Comparison of ENCODE assay signal across 9 mouse cellular contexts in the genomic region with DNA sequence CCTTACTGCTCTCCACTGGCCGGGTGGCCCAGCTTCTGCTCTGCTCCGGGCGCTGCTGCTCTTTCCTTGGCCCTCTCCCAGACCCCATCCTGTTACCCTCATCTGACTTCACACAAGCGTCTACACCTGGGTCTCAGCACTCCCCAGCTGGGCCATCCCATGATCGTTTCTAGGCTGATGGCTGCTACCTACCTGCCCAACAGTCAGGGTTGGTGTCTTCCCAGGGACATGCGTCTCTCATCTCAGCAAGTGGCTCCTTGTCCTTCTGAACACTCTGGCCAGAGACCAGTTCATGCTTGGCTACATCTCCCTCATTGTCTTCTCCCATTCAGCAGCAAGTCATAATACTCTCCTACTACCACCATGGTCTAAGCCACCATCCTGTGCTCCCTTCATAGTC. TPM values are rescaled to one million over a fixed set of nuclear protein-coding genes. Genes with fewer than 3 reads are reported as not detected.
DNase-seq lines count a peak whose midpoint lies in the region; ATAC-seq and TF ChIP-seq lines count a peak whose summit lies in the region.
"Had no signal": no experiment of that assay in that cellular context is flagged by ENCODE, and none has a peak within 500 bp of the region (broad histone marks: within the 10 kb centered on the region; RNA-seq: fewer than 3 reads in every experiment).

No protein-coding gene starts in this region.

- H3K27ac ChIP-seq in heart, adult 2 months = peak overlapping the region; percentile 97
- peak overlapping the region; percentile 98; the same call in 1 of the 2 replicates for H3K27ac ChIP-seq in forebrain, embryonic 15.5 days (replicated peaks)
- H3K27ac ChIP-seq in liver, embryonic 15.5 days (replicated peaks) = peak overlapping the region; percentile 99

- no peaks in the 10 kb centered on the region for H3K9me3 ChIP-seq in G1E (replicated peaks)
- no peaks in the 10 kb centered on the region for H3K9me3 ChIP-seq in forebrain, embryonic 15.5 days
- H3K9me3 ChIP-seq in liver, embryonic 15.5 days (replicated peaks) = no peaks in the 10 kb centered on the region

- no peak overlapping the region for H3K4me3 ChIP-seq in heart, adult 2 months
- peak overlapping the region; percentile 1; the same call in 1 of the 2 replicates for H3K4me3 ChIP-seq in G1E (ENCODE audit: low read depth, low read length)
- H3K4me3 ChIP-seq in forebrain, embryonic 15.5 days = peak overlapping the region; percentile 68
- peak overlapping the region; percentile 87 for H3K4me3 ChIP-seq in liver, embryonic 15.5 days (replicated peaks)

- no peak for TF ChIP-seq EP300 in heart, adult 2 months (IDR thresholded peaks at IDR 0.05; ENCODE audit: insufficient read depth, low read depth, low read length)

- TF ChIP-seq POLR2A in heart, adult 2 months (IDR thresholded peaks at IDR 0.05; ENCODE audit: insufficient read depth, low read depth, low read length) = no peak

- DNase-seq in heart, adult 2 months = no peak
- DNase-seq in heart, postnatal 14 days = no peak
- no peak for DNase-seq in G1E (ENCODE audit: low spot score)
- no peak for DNase-seq in natural killer cell, adult 2 months (ENCODE audit: low spot score in 2 of 2)

- 91% methylated on average over 6 of the region's 6 CpGs for WGBS in heart, adult 2 months
- 90% methylated on average over 6 of the region's 6 CpGs for WGBS in forebrain, embryonic 15.5 days
- WGBS in liver, embryonic 15.5 days (ENCODE audit: insufficient replicate concordance) = 88% methylated on average over 6 of the region's 6 CpGs

- TF ChIP-seq CTCF in heart, adult 2 months (IDR thresholded peaks at IDR 0.05) = no peak
- no peak for TF ChIP-seq CTCF in G1E (IDR thresholded peaks at IDR 0.05; ENCODE audit: low read depth, low read length)

- H3K36me3 ChIP-seq in heart, adult 2 months (ENCODE audit: control insufficient read depth, insufficient read depth, low read length) = no peaks in the 10 kb centered on the region
- peaks cover 50% of the 10 kb centered on the region for H3K36me3 ChIP-seq in G1E (replicated peaks)
- peaks cover 19% of the 10 kb centered on the region for H3K36me3 ChIP-seq in forebrain, embryonic 15.5 days
- H3K36me3 ChIP-seq in liver, embryonic 15.5 days (replicated peaks) = 0 out of 2 replicates have a peak, but pooled peaks cover 4% of the 10 kb centered on the region

- intact Hi-C loops in heart, adult 2 months (cut with DNase I) = loop anchor here (1.0 to 2.0 kb wide), 2 partner anchors 11 to 97 kb away; a partner anchor contains a TSS
- intact Hi-C loops in heart, postnatal 14 days (cut with DNase I) = loop anchor here (5.0 to 10.0 kb wide), 2 partner anchors 98 to 365 kb away; a partner anchor contains a TSS

- H3K9ac ChIP-seq in heart, adult 2 months (ENCODE audit: low read depth, low read length) = no peak overlapping the region
- 0 out of 2 replicates have a peak overlapping the region, but pooled peaks have one; percentile 93 for H3K9ac ChIP-seq in forebrain, embryonic 15.5 days (replicated peaks)
- H3K9ac ChIP-seq in liver, embryonic 15.5 days = peak overlapping the region; percentile 88; the same call in 1 of the 2 replicates

- peaks cover 1% of the 10 kb centered on the region; the same call in 1 of the 2 replicates for H3K4me1 ChIP-seq in heart, adult 2 months (ENCODE audit: control insufficient read depth, insufficient read depth, low read length)
- H3K4me1 ChIP-seq in G1E (ENCODE audit: insufficient read depth, low read depth, low read length) = peaks cover 34% of the 10 kb centered on the region
- peaks cover 15% of the 10 kb centered on the region for H3K4me1 ChIP-seq in forebrain, embryonic 15.5 days
- H3K4me1 ChIP-seq in liver, embryonic 15.5 days (replicated peaks) = peaks cover 29% of the 10 kb centered on the region

- no peaks in the 10 kb centered on the region for H3K27me3 ChIP-seq in heart, adult 2 months (ENCODE audit: control insufficient read depth, insufficient read depth, low read length)
- H3K27me3 ChIP-seq in G1E (ENCODE audit: insufficient read depth, low read length) = peaks cover 4% of the 10 kb centered on the region; the same call in 1 of the 2 replicates
- no peaks in the 10 kb centered on the region for H3K27me3 ChIP-seq in forebrain, embryonic 15.5 days
- H3K27me3 ChIP-seq in liver, embryonic 15.5 days = no peaks in the 10 kb centered on the region

- no peaks in the 10 kb centered on the region for H3K79me2 ChIP-seq in heart, adult 2 months (replicated peaks; ENCODE audit: control insufficient read depth, insufficient read depth, low read length)

- peak overlapping the region; percentile 88 for H3K4me2 ChIP-seq in forebrain, embryonic 15.5 days (replicated peaks)
- peak overlapping the region; percentile 99 for H3K4me2 ChIP-seq in liver, embryonic 15.5 days

- ATAC-seq in G1E (ENCODE audit: extremely low read depth, insufficient number of reproducible peaks, low FRiP score, poor library complexity, severe bottlenecking) = no peak
- ATAC-seq in forebrain, embryonic 15.5 days (replicated peaks) = no peak
- no peak for ATAC-seq in liver, embryonic 15.5 days (ENCODE audit: insufficient read depth)
- ATAC-seq in activated CD4-positive, CD25-positive, alpha-beta regulatory T cell, adult 4 months = no peak
- ATAC-seq in megakaryocyte-erythroid progenitor cell, adult 5-6 weeks (replicated peaks; ENCODE audit: low FRiP score, low TSS enrichment, poor library complexity, severe bottlenecking) = no peak

RNA-seq across cellular contexts. Expression of a gene that starts 1.1 kb away (rescaled TPM):
- total RNA-seq in heart, adult 2 months (2021) = 1 to 10 TPM in 1 of 2 experiments, under 1 TPM in 1; 0.98 to 1.6 TPM
- polyA plus RNA-seq in heart, adult 2 months (2012; rRNA removed) = 2.3 and 3.2 TPM in 2 replicates
- under 1 TPM; 0.46 to 0.88 TPM for total RNA-seq in heart, postnatal 14 days (2021)
- total RNA-seq in G1E (2014; fragmentation: Nextera tagmentation) = not detected in 2 replicates
- 0.33 TPM in 1 of 2 replicates, not detected in the other for total RNA-seq in G1E (2017)
- not detected in 2 replicates for polyA plus RNA-seq in G1E (2012)
- 0.13 TPM in 1 of 2 replicates, not detected in the other for polyA plus RNA-seq in forebrain, embryonic 15.5 days (2015; fragmentation: Nextera tagmentation; extraction: Ambion mirVana)
- polyA plus RNA-seq in liver, embryonic 15.5 days (2015; fragmentation: Nextera tagmentation; extraction: Ambion mirVana) = 0.17 and 0.44 TPM in 2 replicates
- polyA plus RNA-seq in activated CD4-positive, CD25-positive, alpha-beta regulatory T cell, adult 4 months (2017; shearing (Covaris generic)) = not detected
- total RNA-seq in megakaryocyte-erythroid progenitor cell, adult 5-6 weeks (2014; fragmentation: Nextera tagmentation) = 2.0 TPM in 1 of 2 replicates, not detected in the other
- 0.42 TPM in 1 of 2 replicates, not detected in the other for total RNA-seq in megakaryocyte-erythroid progenitor cell, adult 5-6 weeks (2017)

RNA-seq across cellular contexts. Expression of a gene that starts 1.6 kb away (rescaled TPM):
- total RNA-seq in heart, adult 2 months (2021) = 10 to 100 TPM; 62.1 to 72.9 TPM
- 153 and 155 TPM in 2 replicates for polyA plus RNA-seq in heart, adult 2 months (2012; rRNA removed)
- 10 to 100 TPM; 54.8 to 58.4 TPM for total RNA-seq in heart, postnatal 14 days (2021)
- total RNA-seq in G1E (2014; fragmentation: Nextera tagmentation) = 49.8 and 60.0 TPM in 2 replicates
- 28.5 and 29.2 TPM in 2 replicates for total RNA-seq in G1E (2017)
- polyA plus RNA-seq in G1E (2012) = 76.9 and 83.5 TPM in 2 replicates
- 84.4 and 90.1 TPM in 2 replicates for polyA plus RNA-seq in forebrain, embryonic 15.5 days (2015; fragmentation: Nextera tagmentation; extraction: Ambion mirVana)
- polyA plus RNA-seq in liver, embryonic 15.5 days (2015; fragmentation: Nextera tagmentation; extraction: Ambion mirVana) = 26.0 and 28.8 TPM in 2 replicates
- polyA plus RNA-seq in activated CD4-positive, CD25-positive, alpha-beta regulatory T cell, adult 4 months (2017; shearing (Covaris generic)) = 10 to 100 TPM; 16.9 to 20.1 TPM
- total RNA-seq in megakaryocyte-erythroid progenitor cell, adult 5-6 weeks (2014; fragmentation: Nextera tagmentation) = 43.2 and 45.4 TPM in 2 replicates
- 26.4 and 38.6 TPM in 2 replicates for total RNA-seq in megakaryocyte-erythroid progenitor cell, adult 5-6 weeks (2017)

RNA-seq across cellular contexts. Expression of a gene that starts 11.6 kb away (rescaled TPM):
- total RNA-seq in heart, adult 2 months (2021) = 10 to 100 TPM; 14.1 to 16.6 TPM
- 22.0 and 29.5 TPM in 2 replicates for polyA plus RNA-seq in heart, adult 2 months (2012; rRNA removed)
- 10 to 100 TPM; 12.2 to 14.7 TPM for total RNA-seq in heart, postnatal 14 days (2021)
- total RNA-seq in G1E (2014; fragmentation: Nextera tagmentation) (21.4 and 25.7 TPM in 2 replicates), G1E (2017) (13.2 and 15.3 TPM in 2 replicates)
- 70.1 and 84.0 TPM in 2 replicates for polyA plus RNA-seq in G1E (2012)
- polyA plus RNA-seq in forebrain, embryonic 15.5 days (2015; fragmentation: Nextera tagmentation; extraction: Ambion mirVana) = 43.1 and 45.6 TPM in 2 replicates
- 58.5 and 66.0 TPM in 2 replicates for polyA plus RNA-seq in liver, embryonic 15.5 days (2015; fragmentation: Nextera tagmentation; extraction: Ambion mirVana)
- 10 to 100 TPM; 17.4 to 25.2 TPM for polyA plus RNA-seq in activated CD4-positive, CD25-positive, alpha-beta regulatory T cell, adult 4 months (2017; shearing (Covaris generic))
- total RNA-seq in megakaryocyte-erythroid progenitor cell, adult 5-6 weeks (2014; fragmentation: Nextera tagmentation) = 15.2 and 24.6 TPM in 2 replicates
- total RNA-seq in megakaryocyte-erythroid progenitor cell, adult 5-6 weeks (2017) = 7.0 and 13.2 TPM in 2 replicates

RNA-seq across cellular contexts. Expression of a gene that starts 21.3 kb away (rescaled TPM):
- 10 to 100 TPM in 1 of 2 experiments, 1 to 10 TPM in 1; 8.7 to 10.3 TPM for total RNA-seq in heart, adult 2 months (2021)
- 13.1 and 15.4 TPM in 2 replicates for polyA plus RNA-seq in heart, adult 2 months (2012; rRNA removed)
- 1 to 10 TPM; 9.4 to 9.7 TPM for total RNA-seq in heart, postnatal 14 days (2021)
- total RNA-seq in G1E (2014; fragmentation: Nextera tagmentation) (7.9 and 10.1 TPM in 2 replicates), G1E (2017) (10.2 and 22.9 TPM in 2 replicates)
- polyA plus RNA-seq in G1E (2012) = 69.2 and 78.7 TPM in 2 replicates
- 53.5 and 56.5 TPM in 2 replicates for polyA plus RNA-seq in forebrain, embryonic 15.5 days (2015; fragmentation: Nextera tagmentation; extraction: Ambion mirVana)
- polyA plus RNA-seq in liver, embryonic 15.5 days (2015; fragmentation: Nextera tagmentation; extraction: Ambion mirVana) = 23.2 and 24.0 TPM in 2 replicates
- 1 to 10 TPM; 2.5 to 2.6 TPM for polyA plus RNA-seq in activated CD4-positive, CD25-positive, alpha-beta regulatory T cell, adult 4 months (2017; shearing (Covaris generic))
- total RNA-seq in megakaryocyte-erythroid progenitor cell, adult 5-6 weeks (2014; fragmentation: Nextera tagmentation) = 18.8 and 20.9 TPM in 2 replicates
- total RNA-seq in megakaryocyte-erythroid progenitor cell, adult 5-6 weeks (2017) = 7.7 and 9.3 TPM in 2 replicates

RNA-seq across cellular contexts. Expression of a gene that starts 34.1 kb away (rescaled TPM):
- total RNA-seq in heart, adult 2 months (2021) = not detected
- polyA plus RNA-seq in heart, adult 2 months (2012; rRNA removed) = not detected in 2 replicates
- total RNA-seq in heart, postnatal 14 days (2021) = not detected
- total RNA-seq in G1E (2014; fragmentation: Nextera tagmentation) (1.1 and 1.8 TPM in 2 replicates), G1E (2017) (0.44 and 0.87 TPM in 2 replicates)
- 0.32 and 0.36 TPM in 2 replicates for polyA plus RNA-seq in G1E (2012)
- 0.33 and 0.53 TPM in 2 replicates for polyA plus RNA-seq in forebrain, embryonic 15.5 days (2015; fragmentation: Nextera tagmentation; extraction: Ambion mirVana)
- 3.5 and 3.7 TPM in 2 replicates for polyA plus RNA-seq in liver, embryonic 15.5 days (2015; fragmentation: Nextera tagmentation; extraction: Ambion mirVana)
- not detected for polyA plus RNA-seq in activated CD4-positive, CD25-positive, alpha-beta regulatory T cell, adult 4 months (2017; shearing (Covaris generic))
- 1.5 and 2.1 TPM in 2 replicates for total RNA-seq in megakaryocyte-erythroid progenitor cell, adult 5-6 weeks (2014; fragmentation: Nextera tagmentation)
- not detected in 2 replicates for total RNA-seq in megakaryocyte-erythroid progenitor cell, adult 5-6 weeks (2017)
- total RNA-seq: common myeloid progenitor, adult 5-6 weeks had no signal
